Mouse (Mus musculus): ENCODE measurements around the gene 4930455H04Rik. TPM values are rescaled to one million over a fixed set of nuclear protein-coding genes. Genes with fewer than 3 reads are reported as not detected.

Gene 4930455H04Rik
- not detected in 2 replicates for polyA plus RNA-seq (2015; fragmentation: Nextera tagmentation; extraction: Ambion mirVana)

DNA sequence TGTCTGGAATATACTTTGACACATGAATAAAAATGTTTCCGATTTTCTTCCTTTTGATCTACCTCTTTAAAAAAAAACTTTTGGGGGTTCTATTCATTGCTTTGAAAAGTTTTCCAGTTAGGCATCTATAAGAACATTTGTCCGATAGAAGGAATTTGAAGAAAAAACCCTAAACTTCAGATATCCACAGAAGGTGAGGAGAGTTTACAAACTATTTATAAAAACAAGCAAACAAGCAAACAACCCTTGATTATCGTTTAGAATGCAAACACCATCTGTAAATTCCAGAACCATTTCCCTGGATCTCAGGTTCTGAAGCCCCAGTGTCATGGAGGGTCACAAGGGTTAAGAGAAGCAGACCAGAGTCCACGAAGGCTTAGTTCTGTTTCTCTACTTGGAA is at the start of gene 4930455H04Rik:
Gene 4930455H04Rik, plus strand, starts transcription at position 301 of the 400 bp plus-strand sequence.
- H3K27ac ChIP-seq (ENCODE audit: low read length): peak within 1 kb of the TSS; percentile 85
- H3K36me3 ChIP-seq (ENCODE audit: control insufficient read depth, insufficient read depth): no peaks in the 10 kb centered on the region
- ATAC-seq: no peak
- H3K4me1 ChIP-seq (replicated peaks; ENCODE audit: control insufficient read depth, insufficient read depth, low read length): peaks cover 24% of the 10 kb centered on the region
- peak within 1 kb of the TSS; percentile 56 for H3K4me3 ChIP-seq (replicated peaks; ENCODE audit: low read length)
- WGBS: 46% methylated on average over 4 of the region's 4 CpGs
- H3K27me3 ChIP-seq (replicated peaks; ENCODE audit: control insufficient read depth, insufficient read depth, low read length): no peaks in the 10 kb centered on the region
- peak within 1 kb of the TSS; percentile 65 for H3K4me2 ChIP-seq (ENCODE audit: low read length)
- peak within 1 kb of the TSS; percentile 69 for H3K9ac ChIP-seq (replicated peaks; ENCODE audit: low read depth, low read length)
- H3K9me3 ChIP-seq (ENCODE audit: control insufficient read depth, low read length): no peaks in the 10 kb centered on the region

DNA sequence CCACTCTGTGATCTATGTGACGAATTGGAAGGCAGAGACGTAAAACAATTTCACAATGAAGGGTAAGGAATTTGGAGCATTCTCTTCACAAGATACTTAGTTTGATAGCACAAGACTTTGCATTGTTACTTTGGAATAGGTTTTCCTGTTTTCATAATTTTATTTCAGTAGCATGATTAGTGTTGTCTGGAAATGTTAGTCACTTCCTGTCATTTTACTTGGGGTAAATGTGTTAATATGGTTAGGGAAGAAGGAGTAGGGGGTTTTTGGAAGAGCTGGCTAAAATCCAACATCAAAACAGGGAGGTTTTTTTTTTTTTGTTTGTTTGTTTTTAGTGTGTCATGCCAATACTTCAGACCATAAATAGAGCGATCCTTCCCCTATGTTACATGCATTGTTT is 46.5 kb upstream of the 4930455H04Rik start:
- no peak for ATAC-seq
- Histone ChIP-seq H3K36me3 (ENCODE audit: control insufficient read depth, insufficient read depth) (peaks cover 6% of the 10 kb centered on the region; the same call in 1 of the 2 replicates), H3K27ac (ENCODE audit: low read length) (no peak overlapping the region), H3K4me1 (replicated peaks; ENCODE audit: control insufficient read depth, insufficient read depth, low read length) (no peaks in the 10 kb centered on the region), H3K4me3 (replicated peaks; ENCODE audit: low read length) (no peak overlapping the region), H3K27me3 (replicated peaks; ENCODE audit: control insufficient read depth, insufficient read depth, low read length) (no peaks in the 10 kb centered on the region), H3K4me2 (ENCODE audit: low read length) (no peak overlapping the region), H3K9me3 (ENCODE audit: control insufficient read depth, low read length) (no peaks in the 10 kb centered on the region), H3K9ac (replicated peaks; ENCODE audit: low read depth, low read length) (no peak overlapping the region)
- WGBS: 83% methylated on average over 3 of the region's 3 CpGs

DNA sequence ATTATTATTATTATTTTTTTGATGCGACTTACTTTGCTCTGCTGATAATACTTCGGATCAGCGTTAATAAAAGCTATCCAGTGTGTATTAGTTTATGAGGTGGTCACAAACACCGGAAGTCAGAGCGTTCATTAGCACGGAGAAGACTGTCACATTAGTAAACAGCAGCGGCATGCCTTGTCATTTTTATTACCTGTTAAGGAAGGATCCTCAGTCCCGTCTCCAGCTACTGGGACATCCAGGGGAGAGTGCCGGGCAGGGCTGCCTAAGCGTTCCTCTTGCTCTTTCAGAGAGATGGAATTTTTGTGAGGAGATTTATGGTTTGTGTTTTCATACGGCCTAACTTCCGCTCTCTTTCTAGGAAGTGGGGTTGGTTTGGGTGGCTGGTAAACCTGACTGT is 45.0 kb upstream of the 4930455H04Rik start:
- Histone ChIP-seq H3K4me3 (replicated peaks; ENCODE audit: low read length) (no peak overlapping the region), H3K9me3 (ENCODE audit: control insufficient read depth, low read length) (no peaks in the 10 kb centered on the region), H3K4me2 (ENCODE audit: low read length) (no peak overlapping the region), H3K9ac (replicated peaks; ENCODE audit: low read depth, low read length) (no peak overlapping the region), H3K4me1 (replicated peaks; ENCODE audit: control insufficient read depth, insufficient read depth, low read length) (no peaks in the 10 kb centered on the region), H3K27me3 (replicated peaks; ENCODE audit: control insufficient read depth, insufficient read depth, low read length) (no peaks in the 10 kb centered on the region), H3K36me3 (ENCODE audit: control insufficient read depth, insufficient read depth) (peaks cover 6% of the 10 kb centered on the region; the same call in 1 of the 2 replicates), H3K27ac (ENCODE audit: low read length) (no peak overlapping the region)
- no peak for ATAC-seq
- 93% methylated on average over 12 of the region's 12 CpGs for WGBS

DNA sequence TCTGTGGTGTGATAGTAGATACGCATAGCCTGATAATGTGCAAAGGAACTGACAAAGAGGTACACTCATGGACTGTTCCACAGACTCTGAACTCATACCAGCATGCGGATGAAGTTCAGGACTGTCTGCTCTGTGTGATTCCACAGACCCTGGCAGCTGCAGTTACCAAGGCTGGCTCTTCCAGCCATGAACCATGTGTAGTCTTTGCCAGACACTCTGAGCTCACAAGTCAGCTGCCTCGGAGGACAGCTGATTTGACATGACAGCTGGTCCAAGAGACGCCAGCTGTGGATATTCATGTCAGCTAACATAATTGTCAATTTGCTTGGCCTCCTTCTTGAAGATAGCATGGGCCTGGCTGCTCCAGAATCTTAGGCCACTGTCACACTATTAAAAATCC is 39.1 kb upstream of the 4930455H04Rik start:
- Histone ChIP-seq H3K9ac (replicated peaks; ENCODE audit: low read depth, low read length) (no peak overlapping the region), H3K36me3 (ENCODE audit: control insufficient read depth, insufficient read depth) (no peaks in the 10 kb centered on the region), H3K4me3 (replicated peaks; ENCODE audit: low read length) (no peak overlapping the region), H3K27me3 (replicated peaks; ENCODE audit: control insufficient read depth, insufficient read depth, low read length) (no peaks in the 10 kb centered on the region), H3K4me2 (ENCODE audit: low read length) (no peak overlapping the region), H3K4me1 (replicated peaks; ENCODE audit: control insufficient read depth, insufficient read depth, low read length) (no peaks in the 10 kb centered on the region), H3K27ac (ENCODE audit: low read length) (no peak overlapping the region), H3K9me3 (ENCODE audit: control insufficient read depth, low read length) (no peaks in the 10 kb centered on the region)
- no peak for ATAC-seq
- WGBS: 85% methylated on average over 4 of the region's 4 CpGs

DNA sequence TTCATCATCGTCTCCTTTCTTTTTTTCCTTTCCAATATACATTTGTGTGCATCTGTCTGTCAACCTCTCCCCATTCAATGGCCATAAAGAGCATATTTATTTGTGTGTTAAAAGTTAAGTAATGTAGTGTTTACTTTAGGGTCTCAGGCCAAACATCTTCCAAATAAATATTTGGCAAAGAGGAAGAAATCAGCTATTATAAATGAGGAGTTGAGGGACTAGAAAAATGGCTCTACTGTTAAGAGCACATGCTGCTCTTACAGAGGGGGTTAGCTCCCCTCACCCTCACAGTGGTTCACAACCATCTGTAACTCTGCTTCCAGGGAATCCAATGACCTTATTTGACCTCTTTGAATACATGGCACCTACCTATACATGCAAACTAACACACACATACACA is 34.9 kb upstream of the 4930455H04Rik start:
- WGBS: 92% methylated on average over 1 of the region's 1 CpGs
- no peaks in the 10 kb centered on the region for H3K27me3 ChIP-seq (replicated peaks; ENCODE audit: control insufficient read depth, insufficient read depth, low read length)

DNA sequence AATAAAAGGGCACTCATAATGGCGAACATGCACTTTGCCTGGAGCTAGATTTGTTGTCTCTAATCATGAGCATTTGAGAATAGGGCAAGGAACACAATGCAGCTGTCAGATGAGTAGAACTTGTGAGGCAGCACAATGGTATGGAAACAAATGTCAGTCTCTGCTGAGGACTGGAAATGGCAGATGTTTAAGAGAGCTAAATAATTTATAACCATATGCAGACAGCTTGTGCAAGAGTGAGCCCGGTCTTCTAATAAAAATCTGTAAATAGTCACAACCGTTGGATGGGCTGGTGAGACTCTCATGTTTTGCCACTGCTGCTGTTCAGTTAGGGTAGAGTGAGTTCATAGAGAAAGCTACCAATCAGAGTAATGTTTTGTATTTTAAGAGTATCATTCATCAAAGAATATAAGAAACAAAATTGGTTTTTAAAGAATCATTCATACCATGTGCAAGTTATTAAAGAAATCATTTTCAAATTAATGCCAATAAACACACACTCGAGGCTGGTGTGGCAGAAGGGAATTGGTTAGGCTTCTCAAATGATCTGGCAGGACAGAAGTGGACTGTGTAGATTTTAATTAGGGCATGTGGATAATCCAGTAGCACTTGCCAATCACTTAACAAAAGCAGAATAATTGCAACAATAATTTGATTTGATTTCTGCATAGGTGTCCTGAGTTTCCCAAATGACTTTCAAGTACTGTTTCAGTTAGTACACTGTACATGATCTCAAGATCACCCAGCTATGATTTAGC is 31.0 kb upstream of the 4930455H04Rik start:
- no peak overlapping the region for H3K4me2 ChIP-seq (ENCODE audit: low read length)
- H3K36me3 ChIP-seq (ENCODE audit: control insufficient read depth, insufficient read depth): 0 out of 2 replicates have a peak, but pooled peaks cover 2% of the 10 kb centered on the region
- peak; percentile 67 for ATAC-seq
- H3K9ac ChIP-seq (replicated peaks; ENCODE audit: low read depth, low read length): no peak overlapping the region
- WGBS: 31% methylated on average over 4 of the region's 4 CpGs
- H3K4me1 ChIP-seq (replicated peaks; ENCODE audit: control insufficient read depth, insufficient read depth, low read length): peaks cover 3% of the 10 kb centered on the region
- peak overlapping the region; percentile 32; the same call in 1 of the 2 replicates for H3K27ac ChIP-seq (ENCODE audit: low read length)
- H3K4me3 ChIP-seq (replicated peaks; ENCODE audit: low read length): no peak overlapping the region
- no peaks in the 10 kb centered on the region for H3K27me3 ChIP-seq (replicated peaks; ENCODE audit: control insufficient read depth, insufficient read depth, low read length)
- H3K9me3 ChIP-seq (ENCODE audit: control insufficient read depth, low read length): no peaks in the 10 kb centered on the region

More for the DNA sequence above, 34.9 kb upstream of the 4930455H04Rik start:
- H3K9me3 ChIP-seq (ENCODE audit: control insufficient read depth, low read length): no peaks in the 10 kb centered on the region
- no peak overlapping the region for H3K4me2 ChIP-seq (ENCODE audit: low read length)
- peaks cover 3% of the 10 kb centered on the region for H3K4me1 ChIP-seq (replicated peaks; ENCODE audit: control insufficient read depth, insufficient read depth, low read length)
- H3K36me3 ChIP-seq (ENCODE audit: control insufficient read depth, insufficient read depth): no peaks in the 10 kb centered on the region
- no peak overlapping the region for H3K4me3 ChIP-seq (replicated peaks; ENCODE audit: low read length)
- no peak for ATAC-seq
- no peak overlapping the region for H3K9ac ChIP-seq (replicated peaks; ENCODE audit: low read depth, low read length)
- no peak overlapping the region for H3K27ac ChIP-seq (ENCODE audit: low read length)

DNA sequence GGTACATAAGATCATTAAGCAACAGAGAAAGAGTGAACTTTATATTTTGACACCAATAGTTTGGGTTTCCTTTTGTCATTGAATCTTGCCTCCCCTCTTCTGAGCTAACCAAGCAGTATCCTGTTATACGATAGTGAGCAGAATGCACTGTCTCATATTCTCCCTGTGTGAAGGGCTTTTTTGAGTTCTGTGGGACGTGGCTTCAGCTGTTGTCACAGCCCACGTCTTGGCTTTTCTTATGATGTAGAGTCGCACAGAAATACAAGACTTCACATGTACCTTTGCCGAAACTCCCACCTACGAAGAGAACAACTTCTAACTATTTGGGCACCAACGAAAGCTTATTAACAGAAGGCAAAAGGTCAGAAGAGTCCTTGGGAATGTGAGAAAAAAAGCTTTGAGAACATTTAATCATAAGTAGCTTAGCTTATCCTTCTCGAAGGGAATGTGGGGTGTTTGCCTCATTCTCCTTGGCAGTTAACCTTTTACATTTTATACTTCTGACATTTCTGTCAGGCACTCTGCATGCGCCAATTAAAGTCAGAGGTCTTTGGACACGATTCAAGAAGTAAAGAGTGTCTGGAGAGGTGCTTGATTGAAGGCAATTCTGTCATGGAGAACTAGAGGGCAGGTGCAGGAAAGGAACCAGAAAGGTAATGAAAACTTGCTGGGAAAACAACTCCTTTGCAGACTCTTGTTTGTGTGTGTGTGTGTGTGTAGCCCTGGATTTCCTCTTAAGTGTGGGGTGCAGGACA is 27.1 kb upstream of the 4930455H04Rik start:
- Histone ChIP-seq H3K4me2 (ENCODE audit: low read length) (no peak overlapping the region), H3K9ac (replicated peaks; ENCODE audit: low read depth, low read length) (no peak overlapping the region), H3K9me3 (ENCODE audit: control insufficient read depth, low read length) (no peaks in the 10 kb centered on the region), H3K4me1 (replicated peaks; ENCODE audit: control insufficient read depth, insufficient read depth, low read length) (peaks cover 3% of the 10 kb centered on the region), H3K4me3 (replicated peaks; ENCODE audit: low read length) (no peak overlapping the region), H3K36me3 (ENCODE audit: control insufficient read depth, insufficient read depth) (0 out of 2 replicates have a peak, but pooled peaks cover 2% of the 10 kb centered on the region), H3K27me3 (replicated peaks; ENCODE audit: control insufficient read depth, insufficient read depth, low read length) (no peaks in the 10 kb centered on the region), H3K27ac (ENCODE audit: low read length) (no peak overlapping the region)
- WGBS: 75% methylated on average over 10 of the region's 10 CpGs
- no peak for ATAC-seq

DNA sequence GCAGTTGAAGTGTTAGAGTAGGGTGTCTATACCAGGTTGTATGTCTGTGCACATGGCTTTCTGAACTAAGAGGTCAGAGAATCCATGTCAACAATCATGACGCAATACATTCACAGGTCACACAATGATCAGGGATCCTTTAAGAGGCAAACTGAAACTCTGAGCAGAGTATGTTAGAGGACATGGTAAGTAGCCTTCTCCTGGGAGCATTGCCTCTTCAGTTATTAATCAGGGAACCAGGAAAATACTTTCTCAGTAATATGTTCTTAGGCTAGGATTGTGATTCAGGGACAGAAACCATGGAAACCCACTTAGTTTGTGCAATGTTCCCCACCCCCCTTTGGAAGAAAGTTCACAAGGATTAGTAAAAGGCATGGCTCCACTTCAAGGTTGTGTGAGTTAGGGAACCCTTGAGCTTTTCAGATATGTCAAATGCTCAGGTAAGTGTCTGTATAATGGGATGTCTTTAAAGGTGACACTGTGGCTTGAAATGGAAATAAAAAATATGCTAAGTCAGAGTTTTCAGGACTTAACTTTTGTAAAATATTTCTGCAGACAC is 26.4 kb upstream of the 4930455H04Rik start:
- H3K4me1 ChIP-seq (replicated peaks; ENCODE audit: control insufficient read depth, insufficient read depth, low read length): peaks cover 3% of the 10 kb centered on the region
- no peak for ATAC-seq
- H3K27me3 ChIP-seq (replicated peaks; ENCODE audit: control insufficient read depth, insufficient read depth, low read length): no peaks in the 10 kb centered on the region
- H3K9ac ChIP-seq (replicated peaks; ENCODE audit: low read depth, low read length): no peak overlapping the region
- WGBS: 100% methylated on average over 1 of the region's 1 CpGs
- H3K36me3 ChIP-seq (ENCODE audit: control insufficient read depth, insufficient read depth): 0 out of 2 replicates have a peak, but pooled peaks cover 6% of the 10 kb centered on the region
- H3K27ac ChIP-seq (ENCODE audit: low read length): no peak overlapping the region
- H3K4me2 ChIP-seq (ENCODE audit: low read length): no peak overlapping the region
- no peak overlapping the region for H3K4me3 ChIP-seq (replicated peaks; ENCODE audit: low read length)
- H3K9me3 ChIP-seq (ENCODE audit: control insufficient read depth, low read length): no peaks in the 10 kb centered on the region

DNA sequence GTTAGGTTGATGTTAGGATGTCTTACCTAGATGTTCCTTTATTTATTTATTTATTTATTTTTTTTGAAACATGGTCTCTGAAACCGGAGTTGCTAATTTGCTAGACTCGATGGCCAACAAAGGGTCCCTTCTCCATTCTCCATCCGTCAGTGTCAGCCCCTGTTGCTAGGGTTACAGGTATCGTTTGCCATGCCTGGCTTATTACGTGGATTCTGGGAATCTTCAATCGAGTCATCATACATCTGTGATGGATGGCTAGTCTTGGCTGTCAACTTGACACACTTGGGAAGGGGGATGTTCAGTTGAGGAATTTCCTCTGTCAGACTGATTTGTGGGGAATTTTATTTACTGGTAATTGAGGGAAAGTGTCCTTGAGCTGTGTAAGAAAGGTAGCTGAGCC is 25.3 kb upstream of the 4930455H04Rik start:
- peaks cover 8% of the 10 kb centered on the region; the same call in 1 of the 2 replicates for H3K36me3 ChIP-seq (ENCODE audit: control insufficient read depth, insufficient read depth)
- no peaks in the 10 kb centered on the region for H3K27me3 ChIP-seq (replicated peaks; ENCODE audit: control insufficient read depth, insufficient read depth, low read length)
- no peaks in the 10 kb centered on the region for H3K9me3 ChIP-seq (ENCODE audit: control insufficient read depth, low read length)
- H3K9ac ChIP-seq (replicated peaks; ENCODE audit: low read depth, low read length): no peak overlapping the region
- no peaks in the 10 kb centered on the region for H3K4me1 ChIP-seq (replicated peaks; ENCODE audit: control insufficient read depth, insufficient read depth, low read length)
- no peak overlapping the region for H3K4me3 ChIP-seq (replicated peaks; ENCODE audit: low read length)
- no peak for ATAC-seq
- no peak overlapping the region for H3K4me2 ChIP-seq (ENCODE audit: low read length)
- H3K27ac ChIP-seq (ENCODE audit: low read length): no peak overlapping the region
- 63% methylated on average over 6 of the region's 6 CpGs for WGBS

Data from forebrain, embryonic 16.5 days (tissue).